Mouse (Mus musculus): ENCODE measurements around the gene Fam71f2. TPM values are rescaled to one million over a fixed set of nuclear protein-coding genes. Genes with fewer than 3 reads are reported as not detected.

Fam71f2 gene
- polyA plus RNA-seq, 1 experiment from 2014 or later = 0.71 TPM

GRCm38 (mm10) chr6:29259418-29259817 is 20.0 kb upstream of the Fam71f2 start:
- no peak overlapping the region for H3K4me2 ChIP-seq (replicated peaks)
- H3K27me3 ChIP-seq (replicated peaks) = no peaks in the 10 kb centered on the region
- no peak overlapping the region for H3K9ac ChIP-seq
- H3K9me3 ChIP-seq = no peaks in the 10 kb centered on the region
- H3K4me1 ChIP-seq = peaks cover 6% of the 10 kb centered on the region
- no peak overlapping the region for H3K27ac ChIP-seq
- no peak overlapping the region for H3K4me3 ChIP-seq
- ATAC-seq (ENCODE audit: low FRiP score, low read depth) = no peak
- 86% methylated on average over 1 of the region's 1 CpGs for WGBS
- no peaks in the 10 kb centered on the region for H3K36me3 ChIP-seq

- ATAC-seq (ENCODE audit: low FRiP score, low read depth) = no peak
Observed at GRCm38 (mm10) chr6:29261831-29262230, 17.6 kb upstream of the Fam71f2 start.

DNA sequence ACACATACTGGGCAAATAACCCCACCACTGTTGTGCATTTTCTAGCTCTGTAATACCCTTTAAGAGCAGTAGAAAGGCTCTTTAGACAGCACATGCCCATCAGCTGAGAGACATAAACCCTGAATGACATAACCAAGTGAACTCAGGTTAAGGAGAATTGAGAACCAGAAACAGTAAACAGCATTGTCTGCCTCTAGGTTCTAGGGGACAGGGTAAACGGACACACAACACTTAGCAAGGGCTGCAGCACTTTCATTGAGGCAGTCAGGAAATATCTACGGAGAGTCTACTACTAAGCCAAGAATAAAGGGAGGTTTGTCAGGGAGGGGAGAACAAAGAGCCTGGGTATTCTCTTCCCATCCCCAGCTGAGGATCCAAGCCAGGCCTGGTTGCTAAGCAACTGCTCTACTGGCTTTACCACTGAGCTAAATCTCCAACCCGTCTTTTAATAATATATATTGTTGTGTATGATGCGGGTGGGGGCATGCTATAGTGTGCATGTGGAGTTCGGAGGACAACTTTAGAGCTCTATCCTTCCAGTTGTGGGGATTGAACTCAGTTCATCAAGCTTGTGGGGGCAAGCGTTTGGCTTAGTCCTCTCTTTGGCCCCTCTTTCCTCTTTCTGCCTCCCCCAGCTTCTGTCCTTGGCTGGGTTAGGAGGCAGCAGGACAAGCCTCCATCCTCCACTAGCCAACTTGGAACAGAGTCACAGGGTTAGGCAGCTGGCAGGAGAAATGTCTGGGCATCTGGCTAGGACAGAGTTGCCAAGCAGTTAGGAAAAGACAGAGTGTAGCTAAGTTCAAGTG is 15.5 kb upstream of the Fam71f2 start:
- Histone ChIP-seq H3K4me1 (peaks cover 6% of the 10 kb centered on the region), H3K36me3 (no peaks in the 10 kb centered on the region), H3K9ac (no peak overlapping the region), H3K27ac (no peak overlapping the region), H3K9me3 (no peaks in the 10 kb centered on the region), H3K4me3 (no peak overlapping the region), H3K27me3 (replicated peaks) (no peaks in the 10 kb centered on the region), H3K4me2 (replicated peaks) (no peak overlapping the region)
- 49% methylated on average over 6 of the region's 6 CpGs for WGBS
- ATAC-seq (ENCODE audit: low FRiP score, low read depth) = no peak; the same call in 1 of the 2 replicates

More at GRCm38 (mm10) chr6:29261831-29262230, 17.6 kb upstream of the Fam71f2 start:
- 83% methylated on average over 5 of the region's 5 CpGs for WGBS
- peaks cover 6% of the 10 kb centered on the region for H3K4me1 ChIP-seq
- H3K27ac ChIP-seq = no peak overlapping the region
- H3K27me3 ChIP-seq (replicated peaks) = no peaks in the 10 kb centered on the region
- H3K4me2 ChIP-seq (replicated peaks) = no peak overlapping the region
- no peak overlapping the region for H3K4me3 ChIP-seq
- no peaks in the 10 kb centered on the region for H3K9me3 ChIP-seq
- H3K36me3 ChIP-seq = no peaks in the 10 kb centered on the region
- no peak overlapping the region for H3K9ac ChIP-seq

DNA sequence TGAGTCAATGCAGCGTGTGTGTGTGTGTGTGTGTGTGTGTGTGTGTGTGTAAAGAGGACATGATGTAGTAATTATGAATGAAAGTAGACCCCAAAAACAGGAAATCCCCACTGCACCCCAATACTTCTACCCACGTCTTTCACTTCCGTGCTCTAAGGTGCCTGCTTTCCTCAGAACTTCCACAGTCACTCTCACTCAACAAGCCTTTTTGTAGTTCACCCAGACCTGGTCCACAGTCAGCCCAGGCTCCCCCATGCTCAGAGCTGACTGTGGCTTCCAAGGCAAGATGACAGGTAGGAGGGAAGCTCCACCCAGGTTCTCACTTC is 15.0 kb upstream of the Fam71f2 start:
- Histone ChIP-seq H3K4me1 (peaks cover 6% of the 10 kb centered on the region), H3K9ac (no peak overlapping the region), H3K36me3 (no peaks in the 10 kb centered on the region), H3K27ac (no peak overlapping the region), H3K4me2 (replicated peaks) (no peak overlapping the region), H3K27me3 (replicated peaks) (no peaks in the 10 kb centered on the region), H3K9me3 (no peaks in the 10 kb centered on the region), H3K4me3 (no peak overlapping the region)
- ATAC-seq (ENCODE audit: low FRiP score, low read depth) = no peak
- WGBS = 95% methylated on average over 3 of the region's 3 CpGs

- H3K9me3 ChIP-seq = no peaks in the 10 kb centered on the region
- ATAC-seq (ENCODE audit: low FRiP score, low read depth) = no peak
- 78% methylated on average over 4 of the region's 4 CpGs for WGBS
Observed at GRCm38 (mm10) chr6:29266936-29267335, 12.5 kb upstream of the Fam71f2 start.

DNA sequence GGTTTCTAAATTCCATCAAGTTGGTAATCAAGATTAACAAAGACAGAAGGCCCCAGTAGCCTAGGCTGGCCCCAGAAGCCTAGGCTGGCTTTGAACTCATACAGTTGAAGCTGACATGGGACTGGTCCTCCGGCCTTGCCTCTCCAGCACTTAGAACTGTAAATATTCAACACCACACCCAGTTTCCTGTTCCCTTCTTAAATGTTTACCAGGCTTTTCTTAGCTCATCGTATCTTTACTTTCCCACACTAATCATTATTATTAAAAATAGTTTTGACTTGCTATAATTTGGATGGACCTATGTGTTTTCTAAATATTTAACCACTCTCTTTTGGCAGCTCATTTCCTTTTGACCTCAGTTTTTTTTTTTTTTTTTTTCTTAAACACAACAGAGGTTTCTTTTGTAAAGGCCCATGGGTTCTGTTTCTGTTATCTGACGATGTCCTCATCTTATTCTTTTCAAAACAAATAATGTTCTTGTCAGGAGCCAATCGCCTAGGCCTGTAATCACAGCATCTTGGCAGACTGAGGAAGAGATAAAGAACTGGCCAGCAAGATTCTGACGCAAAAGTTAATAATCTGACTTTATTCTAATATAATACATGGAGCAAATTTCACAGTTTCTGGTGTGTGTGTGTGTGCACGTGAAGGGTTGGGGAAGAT is 10.3 kb upstream of the Fam71f2 start:
- Histone ChIP-seq H3K27me3 (replicated peaks) (peaks cover 3% of the 10 kb centered on the region; the same call in 1 of the 2 replicates), H3K9me3 (no peaks in the 10 kb centered on the region), H3K4me2 (replicated peaks) (no peak overlapping the region), H3K27ac (no peak overlapping the region), H3K9ac (no peak overlapping the region), H3K4me3 (no peak overlapping the region), H3K36me3 (no peaks in the 10 kb centered on the region), H3K4me1 (peaks cover 6% of the 10 kb centered on the region; the same call in 1 of the 2 replicates)
- 84% methylated on average over 6 of the region's 6 CpGs for WGBS
- ATAC-seq (ENCODE audit: low FRiP score, low read depth) = no peak

More at GRCm38 (mm10) chr6:29266936-29267335, 12.5 kb upstream of the Fam71f2 start:
- Histone ChIP-seq H3K4me3 (no peak overlapping the region), H3K9ac (no peak overlapping the region), H3K27ac (no peak overlapping the region), H3K4me2 (replicated peaks) (no peak overlapping the region), H3K36me3 (no peaks in the 10 kb centered on the region), H3K27me3 (replicated peaks) (peaks cover 3% of the 10 kb centered on the region; the same call in 1 of the 2 replicates), H3K4me1 (peaks cover 6% of the 10 kb centered on the region)

GRCm38 (mm10) chr6:29270961-29271360 is 8.4 kb upstream of the Fam71f2 start:
- 20% methylated on average over 8 of the region's 8 CpGs for WGBS
- Histone ChIP-seq H3K9me3 (no peaks in the 10 kb centered on the region), H3K9ac (no peak overlapping the region), H3K36me3 (peaks cover 11% of the 10 kb centered on the region), H3K27me3 (replicated peaks) (peaks cover 3% of the 10 kb centered on the region; the same call in 1 of the 2 replicates), H3K4me1 (peaks cover 6% of the 10 kb centered on the region; the same call in 1 of the 2 replicates), H3K4me2 (replicated peaks) (no peak overlapping the region), H3K27ac (no peak overlapping the region), H3K4me3 (no peak overlapping the region)
- ATAC-seq (ENCODE audit: low FRiP score, low read depth) = no peak

GRCm38 (mm10) chr6:29272312-29273072 is 6.9 kb upstream of the Fam71f2 start, which contains the start of gene Hilpda:
Gene Hilpda, plus strand, starts transcription at chr6:29272488.
- no peaks in the 10 kb centered on the region for H3K9me3 ChIP-seq
- peak within 1 kb of the TSS; percentile 72 for H3K4me2 ChIP-seq (replicated peaks)
- 1% methylated on average over 46 of the region's 46 CpGs for WGBS
- no peak within 1 kb of the TSS for H3K27ac ChIP-seq
- peaks cover 11% of the 10 kb centered on the region for H3K36me3 ChIP-seq
- H3K9ac ChIP-seq = peak within 1 kb of the TSS; percentile 66
- peak; percentile 98 for ATAC-seq (ENCODE audit: low FRiP score, low read depth)
- H3K4me3 ChIP-seq = peak within 1 kb of the TSS; percentile 66
- H3K27me3 ChIP-seq (replicated peaks) = peaks cover 3% of the 10 kb centered on the region; the same call in 1 of the 2 replicates
- peaks cover 6% of the 10 kb centered on the region; the same call in 1 of the 2 replicates for H3K4me1 ChIP-seq

DNA sequence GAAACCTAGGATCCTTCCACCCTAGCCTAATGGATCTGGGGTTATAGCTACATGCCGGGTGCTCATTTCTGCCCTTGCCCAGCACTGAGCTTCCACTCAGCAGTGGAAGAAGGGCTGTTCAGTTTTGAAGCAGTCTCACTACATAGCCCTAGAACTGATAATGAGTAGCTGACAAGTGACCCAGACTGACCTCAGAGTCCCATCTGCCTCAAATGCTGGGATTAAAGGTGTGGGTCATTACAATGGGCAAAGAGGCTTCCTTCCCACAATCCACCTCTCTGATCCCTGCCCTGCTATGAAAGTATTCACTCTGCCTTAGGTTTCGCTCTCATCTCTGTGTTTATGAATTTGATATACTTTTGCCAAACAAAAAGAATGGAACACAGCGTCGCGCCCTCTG is 2.6 kb upstream of the Fam71f2 start:
- Histone ChIP-seq H3K4me2 (replicated peaks) (no peak overlapping the region), H3K4me1 (peaks cover 6% of the 10 kb centered on the region; the same call in 1 of the 2 replicates), H3K27ac (no peak overlapping the region), H3K27me3 (replicated peaks) (no peaks in the 10 kb centered on the region), H3K36me3 (peaks cover 11% of the 10 kb centered on the region), H3K9ac (no peak overlapping the region), H3K4me3 (no peak overlapping the region), H3K9me3 (no peaks in the 10 kb centered on the region)
- WGBS = 96% methylated on average over 5 of the region's 5 CpGs
- no peak for ATAC-seq (ENCODE audit: low FRiP score, low read depth)

GRCm38 (mm10) chr6:29278513-29279267 is 703 bp upstream of the Fam71f2 start:
- H3K4me1 ChIP-seq = no peaks in the 10 kb centered on the region
- peaks cover 11% of the 10 kb centered on the region for H3K36me3 ChIP-seq
- no peak overlapping the region for H3K4me2 ChIP-seq (replicated peaks)
- no peak overlapping the region for H3K4me3 ChIP-seq
- no peaks in the 10 kb centered on the region for H3K27me3 ChIP-seq (replicated peaks)
- no peak overlapping the region for H3K27ac ChIP-seq
- WGBS = 33% methylated on average over 8 of the region's 8 CpGs
- H3K9me3 ChIP-seq = no peaks in the 10 kb centered on the region
- H3K9ac ChIP-seq = no peak overlapping the region
- peak; percentile 58; the same call in 1 of the 2 replicates for ATAC-seq (ENCODE audit: low FRiP score, low read depth)

GRCm38 (mm10) chr6:29280671-29281070 is 1.3 kb downstream of the Fam71f2 start:
- H3K4me3 ChIP-seq = no peak overlapping the region
- no peak overlapping the region for H3K9ac ChIP-seq
- H3K9me3 ChIP-seq = no peaks in the 10 kb centered on the region
- H3K27me3 ChIP-seq (replicated peaks) = no peaks in the 10 kb centered on the region
- no peak overlapping the region for H3K27ac ChIP-seq
- no peaks in the 10 kb centered on the region for H3K36me3 ChIP-seq
- no peak overlapping the region for H3K4me2 ChIP-seq (replicated peaks)
- no peak for ATAC-seq (ENCODE audit: low FRiP score, low read depth)
- no peaks in the 10 kb centered on the region for H3K4me1 ChIP-seq
- 34% methylated on average over 7 of the region's 7 CpGs for WGBS

All from neural tube, embryonic 12.5 days (tissue).